In genomic region chr6:73153675-73154074, GRCm38 (mm10) we compare ENCODE assay signal across 9 mouse cellular contexts.
DNase-seq lines count a peak whose midpoint lies in the region; ATAC-seq and TF ChIP-seq lines count a peak whose summit lies in the region.
"Had no signal": no experiment of that assay in that cellular context is flagged by ENCODE, and none has a peak within 500 bp of the region (broad histone marks: within the 10 kb centered on the region; RNA-seq: fewer than 3 reads in every experiment).

No protein-coding gene starts in this region.

- peak; percentile 87 for TF ChIP-seq CTCF in cerebellum, adult 2 months (IDR thresholded peaks at IDR 0.05; ENCODE audit: borderline replicate concordance, insufficient read depth, low read depth, low read length)

- H3K27me3 ChIP-seq in cerebellum, adult 2 months (ENCODE audit: control insufficient read depth, insufficient read depth, low read length), result no peaks in the 10 kb centered on the region
- H3K27me3 ChIP-seq in hindbrain, embryonic 15.5 days, result no peaks in the 10 kb centered on the region

- H3K4me2 ChIP-seq in hindbrain, embryonic 15.5 days, result no peak overlapping the region

- H3K4me1 ChIP-seq in cerebellum, adult 2 months (ENCODE audit: control insufficient read depth, insufficient read depth, low read length), result no peaks in the 10 kb centered on the region
- no peaks in the 10 kb centered on the region for H3K4me1 ChIP-seq in hindbrain, embryonic 15.5 days (replicated peaks)

- peak; percentile 87; the same call in 1 of the 2 replicates for ATAC-seq in hindbrain, embryonic 15.5 days (ENCODE audit: low FRiP score, low read depth)
- peak; percentile 88 for ATAC-seq in megakaryocyte progenitor cell, adult 5-6 weeks (replicated peaks; ENCODE audit: poor library complexity)

- H3K9me3 ChIP-seq in hindbrain, embryonic 15.5 days, result no peaks in the 10 kb centered on the region

- no peak overlapping the region for H3K27ac ChIP-seq in cerebellum, adult 2 months (ENCODE audit: insufficient read depth, low read length)
- no peak overlapping the region for H3K27ac ChIP-seq in hindbrain, embryonic 15.5 days (replicated peaks)
- H3K27ac ChIP-seq: macrophage had no signal

- no peak overlapping the region for H3K4me3 ChIP-seq in cerebellum, adult 2 months (replicated peaks; ENCODE audit: insufficient read depth, low read depth, low read length)
- H3K4me3 ChIP-seq in hindbrain, embryonic 15.5 days, result no peak overlapping the region

- no peak overlapping the region for H3K9ac ChIP-seq in hindbrain, embryonic 15.5 days

- no peaks in the 10 kb centered on the region for H3K36me3 ChIP-seq in hindbrain, embryonic 15.5 days

- no peak for TF ChIP-seq POLR2A in cerebellum, adult 2 months (IDR thresholded peaks at IDR 0.05; ENCODE audit: borderline replicate concordance, insufficient read depth, low read length)

- WGBS in cerebellum, adult 2 months, result 0% methylated on average over 1 of the region's 1 CpGs
- 0% methylated on average over 1 of the region's 1 CpGs for WGBS in hindbrain, embryonic 15.5 days

- DNase-seq in MN1 (ENCODE audit: low spot score), result peak; percentile 70
- peak; percentile 59 to 75 for DNase-seq in cerebellum, adult 2 months
- DNase-seq in frontal cortex, adult 2 months (ENCODE audit: extremely low spot score in 1 of 2, low spot score in 1 of 2), result peak; percentile 78 to 96
- peak; percentile 78 for DNase-seq in layer of hippocampus, postnatal 36 days
- DNase-seq in right cerebral cortex, postnatal 14 days, result peak; percentile 94
- peak; percentile 86 for DNase-seq in urinary bladder, postnatal 14 days (ENCODE audit: low spot score)
